Mouse (Mus musculus) limb, embryonic 14.5 days (tissue): ENCODE measurements around the gene Rsf1. TPM values are rescaled to one million over a fixed set of nuclear protein-coding genes. Genes with fewer than 3 reads are reported as not detected.

Source experiments
- ATAC-seq: fragments of 200-750 bp; cut with Nextera tagmentation; 2 replicates; pipeline ENCODE4 v1.8.0; 2017; ENCODE audit warnings: low read depth, moderate number of reproducible peaks, moderate TSS enrichment; ENCODE audit not compliant: low FRiP score
- DNase-seq: peaks from one replicate; pipeline ENCODE4 v3.0.0-alpha.2; 2015; ENCODE audit warnings: low spot score
- H3K27ac ChIP-seq: fragments of 300-500 bp; sonication (generic); replicated peaks from 2 replicates; pipeline ENCODE4 v1.5.1; 2014; ENCODE audit warnings: low read depth, mild to moderate bottlenecking, low read length, moderate library complexity, mixed read lengths
- H3K27me3 ChIP-seq: fragments of 300-500 bp; sonication (generic); 2 replicates; pipeline ENCODE4 v1.6.1; 2014; ENCODE audit warnings: low read length, mixed read lengths; ENCODE audit not compliant: control insufficient read depth, insufficient read depth
- H3K36me3 ChIP-seq: fragments of 300-500 bp; sonication (generic); 2 replicates; pipeline ENCODE4 v1.6.1; 2014; ENCODE audit warnings: mild to moderate bottlenecking, low read length, moderate library complexity, mixed read lengths; ENCODE audit not compliant: control insufficient read depth, insufficient read depth
- H3K4me1 ChIP-seq: fragments of 300-500 bp; sonication (generic); 2 replicates; pipeline ENCODE4 v1.6.1; 2014; ENCODE audit warnings: antibody characterized with exemption, low read length, mixed read lengths; ENCODE audit not compliant: control insufficient read depth, insufficient read depth
- H3K4me2 ChIP-seq: fragments of 300-500 bp; sonication (generic); replicated peaks from 2 replicates; pipeline ENCODE4 v1.6.1; 2014; ENCODE audit warnings: low read depth, mild to moderate bottlenecking, low read length, moderate library complexity; ENCODE audit not compliant: severe bottlenecking
- H3K4me3 ChIP-seq: fragments of 300-500 bp; sonication (generic); replicated peaks from 2 replicates; pipeline ENCODE4 v1.5.1; 2014; ENCODE audit warnings: low read length
- H3K9ac ChIP-seq: fragments of 300-500 bp; sonication (generic); 2 replicates; pipeline ENCODE4 v1.6.1; 2014; ENCODE audit warnings: mild to moderate bottlenecking, low read depth, low read length, moderate library complexity; ENCODE audit not compliant: severe bottlenecking
- H3K9me3 ChIP-seq: fragments of 300-500 bp; sonication (generic); 2 replicates; pipeline ENCODE4 v1.6.1; 2016; ENCODE audit warnings: low read length; ENCODE audit not compliant: control insufficient read depth
- POLR2A ChIP-seq: fragments of 200-500 bp; IDR thresholded peaks from 2 replicates; pipeline ENCODE4 v1.8.0; 2012; ENCODE audit warnings: inconsistent platforms, mild to moderate bottlenecking, moderate library complexity, borderline replicate concordance; ENCODE audit not compliant: insufficient read depth, insufficient read length; ENCODE audit errors: extremely low read depth
- WGBS: fragments of 180-500 bp; shearing (Covaris S2); extraction: QIAGEN DNeasy Blood & Tissue Kit; methylation state at CpG from one replicate; pipeline ENCODE4 v1.1.7; 2014; 5-methylcytosine and 5-hydroxymethylcytosine counted together
- polyA plus RNA-seq, 2 experiments: library from polyadenylated mRNA; depleted of rRNA in 1 of 2; stranded (reverse) in 1 of 2; unstranded in 1 of 2; fragments of >200 nt; fragmentation: Nextera tagmentation in 1 of 2; extraction: Ambion mirVana in 1 of 2; gene quantifications; 2 replicates each; pipeline versions ENCODE4 v1.2.1 to v1.2.3; 2012 to 2014

The Rsf1 gene
- 8.9 and 12.2 TPM in 2 replicates for polyA plus RNA-seq (2012; rRNA removed)
- polyA plus RNA-seq (2014; fragmentation: Nextera tagmentation; extraction: Ambion mirVana), result 19.8 and 24.4 TPM in 2 replicates

DNA sequence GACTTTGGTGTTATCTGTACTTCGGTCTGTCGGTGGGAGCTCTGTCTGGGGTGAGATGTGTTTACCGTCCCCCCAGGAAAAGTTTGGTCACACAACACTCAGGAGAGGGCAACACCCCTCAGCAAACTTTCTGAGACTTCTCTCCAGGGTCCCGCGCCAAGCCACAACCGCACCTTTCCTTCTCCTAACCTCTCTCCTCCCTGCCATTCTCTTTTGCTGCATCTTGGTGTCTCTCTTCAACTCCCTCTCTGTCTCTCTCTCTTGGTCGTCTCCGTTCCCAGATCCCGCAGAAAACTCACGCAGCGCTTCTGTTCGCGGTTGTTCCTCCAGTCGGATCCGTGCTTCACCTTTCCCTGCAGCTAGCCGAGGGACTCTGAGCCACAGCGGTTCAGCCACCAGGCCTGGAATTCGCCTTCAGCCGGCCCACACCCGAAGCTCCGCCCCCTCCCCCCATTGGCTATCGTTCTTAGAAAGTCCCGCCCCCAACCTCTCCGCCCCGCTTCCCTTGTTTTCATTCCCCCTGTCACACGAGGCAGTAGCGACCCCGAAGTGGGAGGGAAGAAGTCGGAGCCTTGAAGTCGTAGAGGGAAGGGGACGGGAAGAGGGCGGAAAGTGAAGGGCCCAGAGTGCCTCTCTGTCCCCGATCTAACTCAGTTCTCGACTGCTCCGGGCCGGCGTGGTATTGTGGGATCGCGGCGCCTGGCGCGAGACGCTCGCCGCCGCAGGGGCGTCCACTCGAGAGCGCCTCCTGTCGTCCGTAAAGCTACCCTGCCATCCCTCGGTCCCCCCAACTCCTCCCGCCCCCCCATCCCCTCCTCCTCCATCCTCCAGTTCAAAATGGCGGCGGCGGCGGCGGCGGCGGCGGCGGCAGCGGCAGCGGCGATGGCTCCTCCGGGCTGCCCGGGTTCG is at the start of gene Rsf1, which contains the start of gene Aamdc:
Rsf1 (plus strand) TSS at position 823 of the 909 bp plus-strand sequence.
Aamdc (minus strand) TSS at position 431 of the 909 bp plus-strand sequence.
- H3K27me3 ChIP-seq, result no peaks in the 10 kb centered on the region
- H3K9ac ChIP-seq, result peak within 1 kb of the TSS; percentile 99
- peaks cover 8% of the 10 kb centered on the region for H3K36me3 ChIP-seq
- peaks cover 7% of the 10 kb centered on the region; the same call in 1 of the 2 replicates for H3K4me1 ChIP-seq
- peak within 1 kb of the TSS; percentile 100 for H3K4me3 ChIP-seq
- peak; percentile 90; the same call in 1 of the 2 replicates for TF ChIP-seq POLR2A
- DNase-seq (peak; percentile 96), ATAC-seq (peak; percentile 96)
- H3K9me3 ChIP-seq, result no peaks in the 10 kb centered on the region
- WGBS, result 4% methylated on average over 61 of the region's 68 CpGs
- H3K27ac ChIP-seq, result peak within 1 kb of the TSS; percentile 98
- peak within 1 kb of the TSS; percentile 76 for H3K4me2 ChIP-seq

DNA sequence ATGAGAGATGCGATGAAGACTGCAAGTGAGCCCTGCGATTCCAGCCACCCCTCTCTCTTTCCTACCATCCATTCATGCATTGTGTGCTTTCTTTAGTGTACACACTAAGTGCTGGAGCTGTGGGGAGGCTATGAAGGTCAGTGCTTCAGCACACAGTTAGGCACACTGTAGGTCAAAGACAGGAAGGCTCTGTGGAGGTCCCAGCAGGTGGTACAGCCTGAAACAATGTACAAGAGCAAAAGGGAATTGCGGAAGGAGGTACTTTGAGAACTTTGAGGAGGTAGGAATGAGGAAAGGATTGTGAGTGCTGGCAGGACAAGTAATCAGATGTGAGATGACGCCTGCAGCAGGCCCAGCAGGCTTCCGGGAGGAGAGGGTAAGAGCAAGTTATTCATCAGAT is 44.2 kb upstream of the Rsf1 start:
- H3K27ac ChIP-seq, result no peak overlapping the region
- H3K4me3 ChIP-seq, result no peak overlapping the region
- H3K4me1 ChIP-seq, result no peaks in the 10 kb centered on the region
- TF ChIP-seq POLR2A, result no peak
- no peak overlapping the region for H3K4me2 ChIP-seq
- no peaks in the 10 kb centered on the region for H3K27me3 ChIP-seq
- H3K36me3 ChIP-seq, result peaks cover 88% of the 10 kb centered on the region
- no peaks in the 10 kb centered on the region for H3K9me3 ChIP-seq
- ATAC-seq (no peak), DNase-seq (no peak)
- H3K9ac ChIP-seq, result no peak overlapping the region
- 88% methylated on average over 5 of the region's 5 CpGs for WGBS

DNA sequence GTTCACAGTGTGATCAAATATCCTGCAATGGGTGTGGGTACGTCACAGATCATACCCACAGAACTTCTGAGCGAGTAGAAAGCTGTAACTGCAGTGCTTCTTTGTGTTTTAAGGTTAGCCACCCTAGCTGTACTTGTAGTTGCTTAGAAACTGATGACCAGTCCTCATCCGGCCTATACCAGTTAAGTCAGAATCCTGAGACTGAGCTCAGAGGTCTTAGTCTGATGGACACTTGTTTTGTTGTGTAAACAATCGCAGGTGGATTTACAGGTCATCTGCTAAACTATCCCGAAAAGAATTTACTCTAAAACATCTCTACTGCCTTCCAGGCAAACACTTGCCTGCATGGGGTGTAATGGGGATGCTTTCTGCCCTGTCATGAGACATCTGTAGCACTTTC is 43.1 kb upstream of the Rsf1 start:
- Histone ChIP-seq H3K4me2 (no peak overlapping the region), H3K27ac (no peak overlapping the region), H3K27me3 (no peaks in the 10 kb centered on the region), H3K9ac (no peak overlapping the region), H3K4me3 (no peak overlapping the region), H3K9me3 (no peaks in the 10 kb centered on the region), H3K36me3 (peaks cover 89% of the 10 kb centered on the region), H3K4me1 (no peaks in the 10 kb centered on the region)
- WGBS, result 93% methylated on average over 5 of the region's 5 CpGs
- TF ChIP-seq POLR2A, result no peak
- ATAC-seq, result no peak
- DNase-seq, result no peak

DNA sequence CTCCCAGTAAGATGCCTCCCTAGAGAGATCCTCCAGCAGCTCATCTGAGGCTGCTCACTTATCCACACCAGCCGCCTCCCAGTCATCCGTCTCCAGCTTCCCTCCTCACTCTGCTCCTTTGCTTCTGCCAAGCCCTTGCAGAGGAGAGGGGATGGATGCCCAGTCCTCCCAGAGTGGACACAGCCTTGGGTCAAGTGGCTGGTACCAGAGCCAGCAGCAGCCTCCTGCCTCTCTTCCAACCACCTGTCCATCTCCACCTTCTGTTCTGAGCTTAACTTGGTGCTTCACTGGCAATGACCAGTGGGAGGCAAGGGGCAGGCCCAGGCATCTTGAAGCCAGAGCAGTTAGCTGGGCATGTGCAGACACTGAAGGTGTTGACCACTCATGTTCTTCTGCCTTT is 33.2 kb upstream of the Rsf1 start:
- no peak overlapping the region for H3K4me3 ChIP-seq
- H3K9ac ChIP-seq, result no peak overlapping the region
- H3K27ac ChIP-seq, result no peak overlapping the region
- TF ChIP-seq POLR2A, result no peak
- no peak for DNase-seq
- H3K4me1 ChIP-seq, result no peaks in the 10 kb centered on the region
- 85% methylated on average over 2 of the region's 2 CpGs for WGBS
- H3K4me2 ChIP-seq, result no peak overlapping the region
- no peak for ATAC-seq
- H3K9me3 ChIP-seq, result no peaks in the 10 kb centered on the region
- peaks cover 33% of the 10 kb centered on the region for H3K36me3 ChIP-seq
- no peaks in the 10 kb centered on the region for H3K27me3 ChIP-seq

DNA sequence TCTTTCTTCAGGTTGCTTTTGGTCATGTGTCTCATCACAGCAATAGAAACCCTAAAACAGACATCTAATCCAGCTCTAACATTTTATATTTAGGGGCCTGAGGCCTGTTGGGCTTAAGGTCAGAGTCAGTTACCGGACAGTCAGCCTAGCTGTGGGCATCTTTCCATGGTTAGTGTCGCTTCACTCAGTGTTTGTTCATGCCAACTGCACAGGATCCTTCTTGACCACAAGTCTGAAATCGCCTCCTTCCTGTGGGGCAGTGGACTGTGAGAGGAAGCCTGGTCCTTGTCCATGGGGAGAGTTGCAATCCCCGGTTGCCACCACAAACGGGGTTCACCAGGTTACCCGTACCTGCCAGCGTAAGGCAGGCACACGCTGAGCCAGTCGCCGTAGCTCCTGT is 30.4 kb upstream of the Rsf1 start:
- ATAC-seq (no peak), DNase-seq (no peak)
- WGBS, result 90% methylated on average over 10 of the region's 10 CpGs
- no peaks in the 10 kb centered on the region for H3K9me3 ChIP-seq
- no peaks in the 10 kb centered on the region for H3K4me1 ChIP-seq
- no peak overlapping the region for H3K4me3 ChIP-seq
- peaks cover 16% of the 10 kb centered on the region for H3K36me3 ChIP-seq
- H3K27me3 ChIP-seq, result no peaks in the 10 kb centered on the region
- no peak for TF ChIP-seq POLR2A
- H3K4me2 ChIP-seq, result no peak overlapping the region
- H3K9ac ChIP-seq, result no peak overlapping the region
- H3K27ac ChIP-seq, result no peak overlapping the region
